Mouse (Mus musculus): Measurements from ENCODE around the gene Clcn1. TPM values are rescaled to one million over a fixed set of nuclear protein-coding genes. Genes with fewer than 3 reads are reported as not detected.

Gene Clcn1
- 0.81 and 1.1 TPM in 2 replicates for total RNA-seq (2017)

DNA sequence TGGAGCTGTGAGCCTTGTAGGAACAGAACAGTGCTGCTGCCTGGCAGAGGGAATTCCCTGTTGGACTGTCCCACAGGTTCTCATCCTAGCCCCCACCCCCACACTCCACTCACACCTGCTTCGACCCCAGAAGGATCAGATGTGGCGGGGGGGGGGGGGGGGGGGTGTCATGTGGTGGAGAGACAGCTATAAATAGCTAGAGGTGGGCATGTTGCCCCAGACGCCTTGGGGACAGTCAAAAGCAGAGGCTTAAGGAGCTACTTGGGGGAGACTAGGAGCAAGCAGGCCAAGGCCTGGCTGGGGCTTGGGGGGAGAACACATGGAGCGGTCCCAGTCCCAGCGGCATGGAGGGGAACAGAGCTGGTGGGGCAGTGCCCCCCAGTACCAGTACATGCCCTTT, at the start of gene Clcn1:
Clcn1 (plus strand) TSS at position 238 of the 400 bp plus-strand sequence.
- ATAC-seq (ENCODE audit: extremely low read depth, insufficient number of reproducible peaks, low FRiP score, poor library complexity, severe bottlenecking) = no peak

DNA sequence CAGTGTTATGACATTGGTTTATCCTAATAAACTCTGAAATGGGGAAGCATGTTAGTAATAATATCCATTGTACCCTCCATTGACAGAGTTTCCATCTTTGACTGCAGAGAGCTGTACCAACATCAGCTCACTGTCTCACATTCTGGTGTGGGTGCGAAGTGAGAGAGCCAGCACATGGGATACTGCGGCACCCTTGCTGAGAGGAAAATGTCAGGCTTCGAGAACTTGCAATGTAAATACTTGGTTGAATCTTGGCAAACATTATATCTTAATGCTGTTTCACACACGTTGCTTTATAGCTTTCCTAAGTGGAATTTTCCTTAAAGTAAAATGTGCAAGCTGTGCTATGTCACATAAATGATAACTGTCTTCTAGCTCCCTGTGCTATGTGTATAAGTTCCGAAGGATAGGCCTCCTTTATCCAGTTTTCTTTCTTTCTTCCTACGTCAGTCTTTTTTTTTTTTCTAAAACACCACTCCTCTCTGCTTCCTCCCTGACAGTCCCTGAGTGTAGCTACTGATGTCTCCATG, 49.1 kb upstream of the Clcn1 start:
- ATAC-seq (ENCODE audit: extremely low read depth, insufficient number of reproducible peaks, low FRiP score, poor library complexity, severe bottlenecking) = no peak

DNA sequence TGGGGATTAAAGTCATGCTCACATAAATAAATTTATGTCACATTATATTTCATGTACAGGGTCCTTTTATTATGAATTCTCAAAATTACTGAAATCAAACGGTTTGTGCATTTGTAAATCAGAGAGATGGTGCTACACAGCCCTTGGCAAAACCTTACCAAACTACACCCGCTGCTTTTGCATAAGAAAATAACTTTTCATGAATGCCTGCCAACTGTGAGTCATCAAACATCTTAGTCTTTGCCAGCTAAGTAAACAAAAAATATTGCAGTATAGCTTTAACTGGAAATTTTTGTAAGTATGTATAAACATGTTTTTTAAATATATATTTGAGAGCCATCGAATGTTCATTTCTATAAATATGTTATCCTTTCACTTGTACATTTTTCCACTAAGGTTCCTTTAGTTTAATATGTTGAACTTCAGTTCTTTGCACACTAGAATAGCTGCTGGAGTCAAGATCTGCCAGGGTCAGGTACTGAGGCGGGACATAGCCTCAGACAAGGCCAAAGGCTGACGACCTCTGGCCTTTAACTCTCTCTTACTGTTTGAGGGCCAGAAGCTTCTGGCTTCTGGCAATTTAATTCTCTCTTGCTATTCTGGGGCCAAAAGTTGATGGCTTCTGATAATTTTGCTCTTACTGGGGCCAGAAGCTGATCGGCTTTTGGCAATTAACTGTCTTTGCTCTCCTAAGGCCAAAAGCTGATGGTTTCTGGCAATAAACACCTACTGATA, 45.0 kb upstream of the Clcn1 start:
- no peak for ATAC-seq (ENCODE audit: extremely low read depth, insufficient number of reproducible peaks, low FRiP score, poor library complexity, severe bottlenecking)

DNA sequence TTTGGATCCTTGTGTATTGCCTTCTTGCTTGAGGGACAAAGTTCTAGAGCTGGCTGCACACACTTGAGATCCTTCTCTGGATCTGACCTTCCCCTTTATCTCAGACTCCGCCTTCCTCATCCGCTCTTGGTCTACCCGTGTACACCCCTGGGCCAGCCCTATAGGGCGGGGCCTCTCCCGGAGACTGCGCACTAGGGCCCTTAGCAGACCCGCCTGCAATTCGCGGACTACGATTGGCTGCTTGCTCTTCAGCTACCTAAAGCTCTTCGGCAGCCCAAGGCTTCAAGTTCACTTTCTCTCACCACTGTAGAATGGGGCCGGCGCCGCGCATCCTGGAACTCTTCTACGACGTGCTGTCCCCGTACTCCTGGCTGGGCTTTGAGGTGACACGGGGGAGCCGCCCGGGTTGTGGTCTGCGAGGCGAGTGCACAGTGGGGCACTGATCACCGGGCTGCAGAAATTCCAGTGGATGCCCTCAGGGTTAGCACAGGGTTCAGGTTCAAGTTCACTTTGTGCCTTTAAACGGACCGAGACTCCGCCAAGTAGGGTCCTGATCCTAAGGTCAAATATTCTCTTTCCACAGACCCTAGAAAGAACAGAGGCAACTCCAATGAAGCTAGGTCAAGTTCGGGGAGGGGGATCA, 40.7 kb upstream of the Clcn1 start, which contains the start of gene Gstk1:
Gstk1 (plus strand) TSS at position 225 of the 643 bp plus-strand sequence.
- peak; percentile 99 for ATAC-seq (ENCODE audit: extremely low read depth, insufficient number of reproducible peaks, low FRiP score, poor library complexity, severe bottlenecking)

DNA sequence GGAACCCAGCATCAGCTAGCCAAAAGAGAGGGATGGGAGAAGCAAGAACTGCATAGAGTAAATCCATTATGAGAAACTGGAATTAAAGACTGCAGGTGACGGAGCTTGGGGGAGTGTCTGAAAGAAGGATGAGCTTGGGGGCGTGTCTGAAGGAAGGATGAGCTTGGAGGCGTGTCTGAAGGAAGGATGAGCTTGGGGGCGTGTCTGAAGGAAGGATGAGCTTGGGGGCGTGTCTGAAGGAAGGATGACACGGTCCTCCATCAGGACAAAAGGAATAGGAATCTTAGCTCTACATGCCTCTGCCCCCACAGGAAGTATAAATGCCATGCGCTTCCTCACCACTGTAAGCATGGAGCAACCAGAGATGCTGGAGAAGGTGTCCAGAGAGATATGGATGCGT, 39.3 kb upstream of the Clcn1 start:
- no peak for ATAC-seq (ENCODE audit: extremely low read depth, insufficient number of reproducible peaks, low FRiP score, poor library complexity, severe bottlenecking)

DNA sequence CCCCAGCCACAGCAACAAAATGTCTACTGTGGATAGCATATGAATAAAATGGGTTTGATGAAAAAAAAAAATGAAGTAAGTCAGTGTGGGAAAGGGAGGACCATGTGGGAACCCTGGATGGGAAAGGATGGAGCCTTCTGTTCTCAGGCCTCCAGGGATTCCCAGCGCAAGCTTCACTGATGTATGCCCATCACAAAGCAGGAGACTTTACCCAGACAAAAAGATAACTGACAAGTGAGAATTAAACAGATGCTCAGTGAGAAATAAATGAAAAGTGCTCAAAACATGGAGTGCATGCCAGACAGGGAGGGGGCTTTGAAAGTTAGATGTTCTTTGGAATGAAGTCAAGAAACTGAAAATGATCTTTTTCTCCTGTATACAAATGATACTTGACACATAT, 38.5 kb upstream of the Clcn1 start:
- no peak for ATAC-seq (ENCODE audit: extremely low read depth, insufficient number of reproducible peaks, low FRiP score, poor library complexity, severe bottlenecking)

DNA sequence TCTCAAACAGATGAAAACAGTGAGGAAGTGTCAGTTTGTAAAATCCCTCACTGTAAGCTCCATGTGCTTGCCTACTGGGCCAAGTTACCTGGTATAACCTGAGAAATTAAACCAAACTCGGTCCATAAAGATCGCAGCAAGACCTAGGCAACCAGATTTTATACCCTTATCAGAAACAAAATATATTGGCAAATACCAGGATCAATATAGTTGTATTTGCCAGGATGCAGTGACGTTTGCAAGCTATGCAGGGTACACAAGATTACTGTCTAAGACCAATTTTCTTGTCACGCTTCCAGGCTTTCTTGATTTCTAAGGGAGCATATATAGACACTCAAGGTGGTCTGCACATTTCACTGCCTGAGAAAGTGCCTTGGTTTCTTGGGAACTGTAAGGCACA, 34.7 kb upstream of the Clcn1 start:
- no peak for ATAC-seq (ENCODE audit: extremely low read depth, insufficient number of reproducible peaks, low FRiP score, poor library complexity, severe bottlenecking)

DNA sequence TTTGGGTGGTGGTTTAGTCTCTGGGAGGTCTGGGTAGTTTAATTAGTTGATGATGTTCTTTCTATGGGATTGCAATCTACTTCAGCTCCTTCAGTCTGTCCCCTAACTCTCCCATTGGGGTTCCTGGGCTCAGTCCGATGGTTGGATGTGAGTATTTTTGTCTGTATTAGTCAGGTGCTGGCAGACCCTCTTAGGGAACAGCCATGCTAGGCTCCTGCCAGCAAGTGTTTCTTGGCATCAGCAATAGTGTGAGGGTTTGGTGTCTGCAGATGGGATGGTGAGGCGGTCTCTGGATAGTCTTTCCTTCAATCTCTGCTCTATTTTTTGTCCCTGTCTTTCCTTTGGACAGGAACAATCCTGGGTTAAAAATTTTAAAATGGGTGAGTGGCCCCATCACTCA, 33.4 kb upstream of the Clcn1 start:
- ATAC-seq (ENCODE audit: extremely low read depth, insufficient number of reproducible peaks, low FRiP score, poor library complexity, severe bottlenecking) = no peak

DNA sequence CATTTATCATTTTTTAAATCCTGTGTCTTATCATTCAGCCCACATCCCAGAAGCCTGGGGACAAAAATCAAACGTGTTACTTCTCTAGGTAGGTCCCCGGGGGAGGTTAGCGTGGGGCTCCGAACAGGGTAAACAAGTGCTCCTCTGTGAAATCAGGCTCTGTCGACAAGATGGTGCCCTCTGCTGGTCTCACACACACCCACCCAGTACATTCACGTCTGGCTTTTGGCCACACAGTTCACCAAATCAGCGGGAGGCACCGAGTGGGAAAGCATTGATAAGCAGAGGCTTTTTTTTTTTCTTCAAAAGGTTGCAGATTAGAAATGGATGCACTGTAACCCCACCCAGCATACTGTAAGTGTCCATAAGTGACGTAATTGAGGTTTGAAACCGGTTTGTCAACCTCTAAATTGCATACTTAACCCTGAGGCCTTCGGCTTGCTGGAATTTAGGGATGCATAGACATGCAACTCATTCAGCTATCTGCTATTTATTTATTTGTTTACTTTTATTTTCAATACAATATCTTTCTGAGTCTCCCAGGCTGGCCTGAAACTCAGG, 29.1 kb upstream of the Clcn1 start:
- peak; percentile 91 for ATAC-seq (ENCODE audit: extremely low read depth, insufficient number of reproducible peaks, low FRiP score, poor library complexity, severe bottlenecking)

DNA sequence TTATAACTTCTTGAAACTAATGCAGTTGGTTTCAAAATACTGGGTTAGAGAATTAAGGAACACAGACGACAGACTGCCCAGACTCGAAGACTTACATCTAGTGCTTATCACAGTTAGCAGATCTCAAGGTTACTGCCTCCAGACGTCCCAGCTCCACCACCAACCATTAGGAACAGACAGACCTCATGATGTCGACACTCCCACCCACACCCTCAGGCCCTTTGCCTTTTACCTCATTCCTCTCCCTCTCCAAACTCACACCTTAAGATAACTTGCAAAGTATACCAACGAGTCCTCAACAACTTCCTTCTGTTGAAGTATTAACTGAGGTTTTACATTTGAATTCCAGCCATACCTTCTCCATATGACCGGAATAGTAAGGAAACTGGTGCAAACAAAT, 26.1 kb upstream of the Clcn1 start:
- no peak for ATAC-seq (ENCODE audit: extremely low read depth, insufficient number of reproducible peaks, low FRiP score, poor library complexity, severe bottlenecking)

DNA sequence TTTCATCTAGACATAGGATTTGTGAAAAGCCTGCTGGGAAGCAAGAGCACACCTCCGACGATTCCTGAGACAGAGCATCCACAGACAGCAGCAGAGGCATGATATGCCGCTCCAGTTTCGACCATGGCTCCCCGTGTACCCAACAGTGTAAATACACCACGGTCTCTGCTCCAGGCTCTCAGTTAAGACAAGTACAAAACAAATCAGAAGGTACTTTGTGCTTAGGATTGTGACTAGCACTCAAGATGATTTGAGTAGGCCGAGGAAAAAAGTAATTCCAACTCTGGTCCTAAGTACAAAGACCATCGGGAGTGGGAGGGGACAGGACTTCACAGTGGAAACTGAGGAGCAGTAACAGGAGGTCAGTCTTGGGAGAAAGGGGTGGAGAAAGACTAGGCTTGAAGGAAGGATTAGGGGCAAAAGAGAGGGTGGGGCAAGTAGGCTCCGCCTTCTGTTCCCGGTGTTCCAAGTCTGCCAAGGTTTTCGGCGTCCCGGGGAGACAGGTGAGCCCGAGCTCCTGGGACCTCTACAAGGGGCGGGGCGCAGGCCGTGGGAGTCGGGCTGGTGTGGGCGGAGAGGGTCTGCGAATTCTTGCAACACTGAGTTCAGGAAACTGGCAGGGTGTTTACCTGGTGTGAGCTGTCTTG, 24.8 kb upstream of the Clcn1 start, which contains the start of gene Tmem139:
Tmem139 (plus strand) TSS at position 447 of the 647 bp plus-strand sequence.
- no peak for ATAC-seq (ENCODE audit: extremely low read depth, insufficient number of reproducible peaks, low FRiP score, poor library complexity, severe bottlenecking)

DNA sequence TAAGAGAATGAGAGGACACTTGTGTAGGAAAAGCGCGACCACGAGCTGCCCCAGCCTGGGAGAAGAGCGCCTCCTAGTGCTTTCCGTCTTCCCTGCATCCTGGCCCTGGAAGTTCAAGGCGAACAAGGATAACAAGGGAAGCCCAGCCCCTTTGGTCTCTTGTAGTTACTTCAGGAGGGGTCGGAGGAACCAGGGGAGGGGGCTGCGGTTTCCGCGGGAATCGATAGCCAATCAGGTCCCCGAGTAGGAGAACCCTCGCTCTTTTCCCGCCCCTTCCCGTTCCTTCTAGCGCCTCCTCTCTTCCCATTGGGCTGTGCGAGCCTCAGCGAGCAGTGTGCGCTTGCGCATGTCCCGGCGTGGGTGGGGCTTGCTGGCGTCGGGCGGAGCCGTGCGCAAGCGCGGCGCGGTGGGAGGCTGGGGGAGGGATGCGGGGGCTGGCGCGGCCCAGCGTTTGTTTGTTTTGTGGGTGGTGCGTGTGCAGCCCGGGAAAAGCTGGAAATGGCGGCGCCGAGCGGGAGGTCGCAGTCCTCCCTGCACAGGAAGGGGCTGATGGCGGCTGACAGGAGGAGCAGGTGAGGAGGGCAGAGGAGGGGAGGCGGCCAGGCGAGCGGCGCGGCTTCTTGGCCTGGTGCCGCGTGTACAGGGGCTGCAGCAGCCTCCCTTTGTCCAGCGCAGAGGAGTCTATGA, 21.7 kb upstream of the Clcn1 start, which contains the start of gene Casp2:
Casp2 (plus strand) TSS at position 360 of the 687 bp plus-strand sequence.
- peak; percentile 94 for ATAC-seq (ENCODE audit: extremely low read depth, insufficient number of reproducible peaks, low FRiP score, poor library complexity, severe bottlenecking)

DNA sequence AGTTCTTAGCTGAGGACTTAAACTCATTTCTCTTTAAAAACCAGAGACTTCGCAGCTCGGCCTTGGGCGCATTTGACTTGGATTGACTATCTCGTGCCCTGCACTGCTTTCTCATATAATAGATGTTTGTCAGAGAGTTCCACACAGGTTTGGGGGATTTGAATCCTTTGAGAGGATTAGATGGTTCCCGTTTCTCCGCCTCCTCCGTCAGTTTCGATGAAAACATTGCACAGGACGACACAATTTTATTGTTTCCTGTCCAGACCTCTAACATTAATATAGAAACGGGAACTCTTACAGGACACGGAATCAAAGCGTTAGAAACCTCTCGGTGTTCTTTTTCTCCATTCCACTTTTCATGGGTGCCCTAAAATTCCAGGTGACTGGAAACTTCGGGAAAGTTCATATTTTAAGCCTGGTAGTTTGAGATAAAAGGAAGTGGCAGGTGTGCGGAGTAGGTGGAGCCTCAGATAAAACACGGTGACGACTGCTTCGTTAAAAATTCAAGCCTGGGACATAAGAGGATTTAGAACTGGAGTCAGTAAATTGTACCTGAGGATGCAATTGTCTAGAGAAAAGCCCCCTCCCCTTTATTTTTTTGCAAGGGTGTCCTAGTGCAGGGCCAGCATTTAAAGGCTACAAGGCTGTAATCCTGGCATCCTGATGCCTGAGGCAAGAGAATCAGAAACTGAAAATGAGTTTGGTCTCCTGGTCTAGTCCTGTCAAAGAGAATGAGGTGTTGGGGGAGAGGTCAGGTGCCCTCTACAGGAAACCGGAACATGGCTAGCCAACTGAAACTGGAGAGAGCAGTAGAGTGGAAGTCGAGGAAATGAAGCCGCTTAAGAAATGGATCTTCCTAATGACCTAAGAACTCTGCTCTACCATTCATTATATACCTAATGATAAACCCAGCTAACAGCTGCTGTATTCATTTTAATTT, 20.8 kb upstream of the Clcn1 start:
- ATAC-seq (ENCODE audit: extremely low read depth, insufficient number of reproducible peaks, low FRiP score, poor library complexity, severe bottlenecking) = peak; percentile 13; the same call in 1 of the 2 replicates

DNA sequence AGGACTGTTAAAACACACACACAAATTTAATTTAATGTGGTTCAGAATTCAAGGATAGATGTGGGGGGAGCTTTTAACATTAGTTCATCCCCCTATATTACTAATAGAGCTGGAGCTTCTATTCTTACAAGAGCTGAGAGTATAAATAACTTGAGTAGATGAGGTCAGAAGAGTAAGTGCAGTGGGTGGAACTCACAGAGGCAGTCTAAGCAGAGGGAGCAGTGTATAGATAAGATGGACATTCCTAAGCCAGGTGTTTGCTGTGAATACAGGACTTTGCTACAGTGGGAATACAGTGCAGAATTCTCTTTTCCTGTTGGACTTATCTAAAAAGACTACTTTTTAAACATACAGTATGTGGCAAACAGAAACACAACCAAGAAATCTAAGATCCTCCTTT, 15.7 kb upstream of the Clcn1 start:
- no peak for ATAC-seq (ENCODE audit: extremely low read depth, insufficient number of reproducible peaks, low FRiP score, poor library complexity, severe bottlenecking)

DNA sequence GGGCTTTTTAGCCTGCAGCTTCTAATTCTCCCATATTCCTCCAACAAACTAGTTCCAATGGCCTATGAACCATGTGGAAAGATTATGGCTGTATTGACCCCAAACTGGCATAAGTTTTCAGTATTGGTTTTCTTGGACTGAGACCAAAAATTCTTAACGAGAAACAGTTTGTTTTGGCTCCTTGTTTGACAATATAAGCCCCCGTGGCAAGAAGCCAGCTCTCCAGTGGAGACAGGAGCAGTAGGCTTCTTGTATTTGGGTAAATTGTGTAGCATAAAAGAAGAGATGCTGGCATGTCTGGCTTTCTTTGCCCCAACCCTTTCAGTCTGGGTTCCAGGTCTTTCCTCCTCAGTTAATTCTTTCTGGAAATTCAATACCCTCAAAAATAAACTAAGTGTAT, 10.3 kb upstream of the Clcn1 start:
- ATAC-seq (ENCODE audit: extremely low read depth, insufficient number of reproducible peaks, low FRiP score, poor library complexity, severe bottlenecking) = no peak

DNA sequence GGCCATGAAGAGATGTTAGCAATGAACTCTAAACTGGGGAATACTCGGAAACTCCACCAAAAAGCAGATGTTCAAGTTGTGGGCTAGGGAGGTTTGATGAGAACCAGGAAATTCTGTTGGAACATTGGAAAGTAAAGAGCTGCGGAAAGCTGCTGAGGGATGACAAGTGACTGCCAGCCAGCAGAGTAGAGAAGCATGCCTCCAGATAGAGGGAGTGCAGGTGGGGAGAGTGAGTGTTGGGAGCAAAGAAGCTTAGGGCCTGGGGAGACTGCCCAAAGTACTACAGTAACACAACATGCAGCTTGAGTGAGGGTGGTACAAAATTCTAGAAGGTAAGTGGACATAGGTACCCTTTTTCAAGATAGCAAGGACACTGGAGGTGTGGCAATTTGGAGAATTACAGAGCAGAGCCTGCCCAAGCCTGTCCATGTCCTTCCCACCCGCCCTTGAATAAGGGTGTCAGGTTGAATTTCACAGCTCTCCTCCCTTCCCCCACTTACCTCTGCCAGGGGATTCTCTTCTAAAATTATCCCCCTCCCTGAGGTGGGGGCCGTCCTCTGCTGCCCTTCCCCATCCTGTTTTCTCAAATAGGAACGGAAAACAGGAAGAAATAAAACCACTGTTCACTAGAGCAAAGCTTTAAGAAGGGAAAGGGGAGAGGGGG, 3.5 kb upstream of the Clcn1 start:
- ATAC-seq (ENCODE audit: extremely low read depth, insufficient number of reproducible peaks, low FRiP score, poor library complexity, severe bottlenecking) = no peak

DNA sequence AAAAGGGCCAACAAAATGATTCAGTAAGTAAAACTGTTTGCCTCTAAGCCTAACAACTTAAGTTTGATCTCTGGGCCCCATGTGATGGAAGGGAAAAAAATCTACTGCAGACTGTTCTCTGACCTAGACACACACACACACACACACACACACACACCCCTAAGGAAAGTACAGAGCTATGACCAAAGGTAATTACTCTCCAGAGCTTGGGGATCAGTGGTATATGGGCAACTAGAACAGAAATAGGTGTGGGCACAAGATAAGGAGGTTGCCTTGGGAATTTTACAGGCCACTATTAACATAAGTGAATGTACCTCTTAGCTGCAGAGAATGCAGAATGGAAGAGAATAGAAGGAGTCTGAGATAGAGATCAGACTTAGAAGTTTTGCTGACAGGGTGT, 1.1 kb downstream of the Clcn1 start:
- no peak for ATAC-seq (ENCODE audit: extremely low read depth, insufficient number of reproducible peaks, low FRiP score, poor library complexity, severe bottlenecking)

All from neutrophil, adult 5-6 weeks (primary cell).